Mouse (Mus musculus): ENCODE measurements around the gene Ccdc14.

- TF ChIP-seq POLR2A (IDR thresholded peaks at IDR 0.05; ENCODE audit: control insufficient read depth, low read depth, low read length), result no peak
- TF ChIP-seq CTCF (IDR thresholded peaks at IDR 0.05; ENCODE audit: control insufficient read depth, insufficient read depth, insufficient replicate concordance, low read depth, low read length), result no peak
Measured at GRCm38 (mm10) chr16:34658388-34658787, 32.0 kb upstream of the Ccdc14 start.

Data from testis, adult 2 months (tissue).